Mouse (Mus musculus): Measurements from ENCODE around the gene Bag3. TPM values are rescaled to one million over a fixed set of nuclear protein-coding genes. Genes with fewer than 3 reads are reported as not detected.

The Bag3 gene
- total and polyA plus RNA-seq, 3 experiments = 0.13 to 0.24 TPM; not detected in 1

Other genes starting within 250 kb of the Bag3 start
- 6.1 and 8.1 TPM in 2 replicates for gene BC017158, start 225.4 kb upstream of the Bag3 start, total RNA-seq (2012; rRNA removed)
- gene BC017158, start 225.4 kb upstream of the Bag3 start, total RNA-seq (2014; rRNA removed) = 4.7 and 4.9 TPM in 2 replicates
- gene BC017158, start 225.4 kb upstream of the Bag3 start, polyA plus RNA-seq (2012; ENCODE audit: insufficient read length, low read depth) = 11.5 and 14.5 TPM in 2 replicates
- gene Rgs10, start 104.9 kb upstream of the Bag3 start, total RNA-seq (2012; rRNA removed) = 7.4 and 11.7 TPM in 2 replicates
- 4.3 and 6.5 TPM in 2 replicates for gene Rgs10, start 104.9 kb upstream of the Bag3 start, total RNA-seq (2014; rRNA removed)
- gene Rgs10, start 104.9 kb upstream of the Bag3 start, polyA plus RNA-seq (2012; ENCODE audit: insufficient read length, low read depth) = 5.4 and 8.3 TPM in 2 replicates
- 42.6 and 43.2 TPM in 2 replicates for gene Tial1, start 61.9 kb upstream of the Bag3 start, total RNA-seq (2012; rRNA removed)
- 52.9 and 53.4 TPM in 2 replicates for gene Tial1, start 61.9 kb upstream of the Bag3 start, total RNA-seq (2014; rRNA removed)
- gene Tial1, start 61.9 kb upstream of the Bag3 start, polyA plus RNA-seq (2012; ENCODE audit: insufficient read length, low read depth) = 83.8 and 101 TPM in 2 replicates
- gene Inpp5f, start 87.7 kb downstream of the Bag3 start, total RNA-seq (2012; rRNA removed) = 3.5 and 4.0 TPM in 2 replicates
- 5.5 and 7.3 TPM in 2 replicates for gene Inpp5f, start 87.7 kb downstream of the Bag3 start, total RNA-seq (2014; rRNA removed)
- gene Inpp5f, start 87.7 kb downstream of the Bag3 start, polyA plus RNA-seq (2012; ENCODE audit: insufficient read length, low read depth) = 5.7 and 6.2 TPM in 2 replicates
- 45.2 and 53.3 TPM in 2 replicates for gene Mcmbp, start 216.9 kb downstream of the Bag3 start, total RNA-seq (2012; rRNA removed)
- gene Mcmbp, start 216.9 kb downstream of the Bag3 start, total RNA-seq (2014; rRNA removed) = 59.7 and 69.4 TPM in 2 replicates
- 75.7 and 85.9 TPM in 2 replicates for gene Mcmbp, start 216.9 kb downstream of the Bag3 start, polyA plus RNA-seq (2012; ENCODE audit: insufficient read length, low read depth)
- gene Sec23ip, start 221.3 kb downstream of the Bag3 start, total RNA-seq (2012; rRNA removed) = 16.0 and 22.7 TPM in 2 replicates
- 18.9 and 19.3 TPM in 2 replicates for gene Sec23ip, start 221.3 kb downstream of the Bag3 start, total RNA-seq (2014; rRNA removed)
- 33.6 and 40.1 TPM in 2 replicates for gene Sec23ip, start 221.3 kb downstream of the Bag3 start, polyA plus RNA-seq (2012; ENCODE audit: insufficient read length, low read depth)